Mouse (Mus musculus) bone marrow macrophage, adult 2 months (primary cell): ENCODE measurements around the gene Pdp2. TPM values are rescaled to one million over a fixed set of nuclear protein-coding genes. Genes with fewer than 3 reads are reported as not detected.

ENCODE experiments used
- H3K27ac ChIP-seq: 2 replicates; pipeline ENCODE4 v1.5.1; 2012; ENCODE audit warnings: low read depth, low read length; ENCODE audit not compliant: insufficient read depth
- H3K4me1 ChIP-seq: 2 replicates; pipeline ENCODE4 v1.6.1; 2012; ENCODE audit warnings: low read length; ENCODE audit not compliant: control insufficient read depth, insufficient read depth
- H3K4me3 ChIP-seq: 2 replicates; pipeline ENCODE4 v1.5.1; 2012; ENCODE audit warnings: mild to moderate bottlenecking, low read length, moderate library complexity; ENCODE audit not compliant: insufficient read depth
- CTCF ChIP-seq: IDR thresholded peaks from 2 replicates; pipeline ENCODE4 v1.5.1; 2012; ENCODE audit warnings: low read depth, mild to moderate bottlenecking, low read length, moderate library complexity
- POLR2A ChIP-seq: IDR thresholded peaks from 2 replicates; pipeline ENCODE4 v1.6.1; 2012; ENCODE audit warnings: mild to moderate bottlenecking, low read depth, low read length, borderline replicate concordance
- polyA plus RNA-seq: library from polyadenylated mRNA; stranded (reverse); fragments of >200 nt; gene quantifications from 2 replicates; pipeline ENCODE4 v1.2.4, GENCODE M21; 2012; ENCODE audit not compliant: missing spikeins, insufficient read depth, insufficient read length

Pdp2 gene
- 8.0 and 9.1 TPM in 2 replicates for polyA plus RNA-seq

DNA sequence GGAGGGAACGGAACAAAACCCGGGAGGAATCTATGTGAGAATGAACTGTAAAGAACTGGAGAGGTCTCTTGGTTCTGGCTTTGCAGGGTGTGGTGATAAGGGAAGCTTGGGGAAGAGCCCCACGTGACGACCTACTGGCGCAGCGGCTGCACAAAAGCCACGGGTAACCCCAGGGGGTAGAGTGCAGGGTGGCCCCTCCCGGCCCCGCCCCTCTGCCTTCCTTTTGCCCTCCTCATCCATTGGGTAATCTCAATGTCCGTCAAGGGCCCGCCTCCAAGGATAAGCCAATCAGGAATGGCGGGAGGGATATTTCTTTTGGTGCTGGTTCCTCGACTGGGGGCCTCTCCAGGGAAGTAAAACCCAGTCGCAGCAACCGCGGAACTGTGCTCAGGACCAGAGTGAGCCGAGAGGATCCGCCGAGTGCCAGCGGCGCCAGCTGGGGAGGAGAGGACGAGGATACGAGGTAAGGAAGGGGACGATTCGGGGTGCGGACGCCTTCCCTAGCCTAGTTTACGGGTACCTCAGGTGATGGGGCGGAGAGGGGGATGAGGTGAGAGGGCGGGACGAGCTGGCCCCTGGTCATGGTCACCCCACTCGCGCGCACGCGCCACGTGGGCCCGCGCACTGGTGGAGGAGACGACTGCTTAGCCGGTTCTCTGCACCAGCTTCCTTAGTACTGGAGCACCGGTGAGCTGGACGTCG is at the start of gene Pdp2:
Pdp2 (plus strand) TSS at position 319 of the 702 bp plus-strand sequence.
- TF ChIP-seq POLR2A, result no peak; the same call in 1 of the 2 replicates
- H3K27ac ChIP-seq, result peak within 1 kb of the TSS; percentile 90
- peaks cover 17% of the 10 kb centered on the region for H3K4me1 ChIP-seq
- peak within 1 kb of the TSS; percentile 95 for H3K4me3 ChIP-seq

DNA sequence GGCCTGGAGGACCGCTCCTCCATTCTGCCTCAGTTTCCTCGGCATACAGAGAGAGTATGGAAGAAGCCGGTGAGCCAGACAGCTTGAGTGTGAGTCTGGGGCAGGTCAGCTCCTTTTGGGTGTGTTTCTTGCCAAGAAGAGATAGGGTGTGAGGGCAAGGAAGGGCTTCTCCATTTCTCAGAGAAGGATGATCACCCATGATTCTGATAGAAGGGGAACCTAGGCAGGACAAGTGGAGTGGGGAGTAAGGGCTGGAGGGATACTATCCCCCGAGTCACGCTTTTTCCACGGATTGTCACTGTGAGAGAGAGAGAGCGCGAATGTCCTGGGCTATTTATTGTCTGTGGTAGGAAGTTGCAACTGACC is 49.8 kb upstream of the Pdp2 start:
- Histone ChIP-seq H3K4me3 (peak overlapping the region; percentile 54), H3K27ac (no peak overlapping the region), H3K4me1 (no peaks in the 10 kb centered on the region)
- TF ChIP-seq CTCF, result no peak
- no peak for TF ChIP-seq POLR2A

DNA sequence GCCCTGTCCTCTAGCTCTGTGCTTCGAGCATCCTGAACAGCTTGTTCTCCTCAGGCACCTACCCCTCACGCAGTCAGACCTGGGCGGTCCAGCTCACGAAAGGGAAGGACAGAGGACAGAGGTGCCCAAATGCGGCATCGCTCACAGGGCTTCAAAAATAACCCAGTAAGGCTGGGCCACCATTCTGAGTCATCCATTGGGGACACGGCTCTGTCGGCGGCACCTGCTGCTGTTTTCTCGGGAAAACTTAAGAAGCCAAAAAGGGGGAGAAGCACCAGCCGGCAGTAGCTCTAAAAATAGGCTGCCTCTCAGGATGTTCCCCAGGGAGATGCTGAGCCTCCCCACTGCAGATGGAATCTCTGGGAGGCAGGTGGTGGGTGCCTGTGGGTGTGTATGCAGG is 49.1 kb upstream of the Pdp2 start:
- Histone ChIP-seq H3K27ac (no peak overlapping the region), H3K4me1 (no peaks in the 10 kb centered on the region), H3K4me3 (no peak overlapping the region)
- TF ChIP-seq CTCF, result no peak
- no peak for TF ChIP-seq POLR2A

DNA sequence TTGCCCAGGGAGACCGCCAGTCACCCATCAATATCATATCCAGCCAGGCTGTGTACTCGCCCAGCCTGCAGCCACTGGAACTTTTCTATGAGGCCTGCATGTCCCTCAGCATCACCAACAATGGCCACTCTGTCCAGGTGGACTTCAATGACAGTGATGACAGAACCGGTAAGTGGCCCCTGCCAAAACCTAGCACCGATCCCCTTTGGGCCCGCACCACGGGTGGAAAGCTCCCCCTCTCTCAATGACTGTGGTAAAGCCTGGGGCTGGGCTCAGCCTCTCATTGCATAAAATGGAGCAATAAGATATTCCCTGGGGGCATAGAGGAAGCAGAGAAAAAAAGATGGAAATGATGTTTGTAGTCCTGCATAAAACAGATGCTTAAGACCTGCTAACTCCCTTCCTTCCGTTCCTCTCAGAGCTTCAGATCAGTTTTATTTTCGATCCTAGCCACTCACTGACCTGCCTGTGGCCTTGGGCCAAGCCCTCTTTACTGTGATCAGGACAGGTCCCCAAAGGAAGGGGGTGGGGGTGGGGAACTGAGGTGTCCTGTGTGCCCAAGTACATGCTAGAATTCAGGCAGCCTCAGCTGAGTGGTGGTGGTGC is 47.7 kb upstream of the Pdp2 start:
- no peak for TF ChIP-seq CTCF
- no peak overlapping the region for H3K4me3 ChIP-seq
- H3K4me1 ChIP-seq, result no peaks in the 10 kb centered on the region
- no peak overlapping the region for H3K27ac ChIP-seq

DNA sequence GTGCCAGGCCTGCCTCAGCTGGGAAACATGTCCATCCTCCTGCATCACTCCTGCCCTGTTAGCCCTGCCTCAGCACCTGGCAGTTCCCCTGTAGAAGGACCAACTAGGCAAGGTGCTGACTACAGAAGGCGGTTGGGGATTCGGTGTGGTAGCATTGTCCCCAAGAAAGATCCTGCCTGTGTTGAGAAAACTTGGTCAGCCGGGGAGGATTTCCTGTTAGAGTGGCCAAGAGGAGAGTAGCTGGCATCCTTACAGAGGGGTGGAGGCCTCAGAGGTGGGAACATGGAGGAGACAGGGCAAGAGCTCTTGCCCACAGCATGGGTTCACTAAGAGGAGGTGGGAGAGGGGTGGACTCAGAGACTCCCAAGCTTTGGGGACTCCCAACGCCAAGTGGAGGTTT is 36.1 kb upstream of the Pdp2 start:
- no peak overlapping the region for H3K4me3 ChIP-seq
- H3K4me1 ChIP-seq, result no peaks in the 10 kb centered on the region
- H3K27ac ChIP-seq, result no peak overlapping the region
- TF ChIP-seq CTCF (no peak), POLR2A (no peak)

DNA sequence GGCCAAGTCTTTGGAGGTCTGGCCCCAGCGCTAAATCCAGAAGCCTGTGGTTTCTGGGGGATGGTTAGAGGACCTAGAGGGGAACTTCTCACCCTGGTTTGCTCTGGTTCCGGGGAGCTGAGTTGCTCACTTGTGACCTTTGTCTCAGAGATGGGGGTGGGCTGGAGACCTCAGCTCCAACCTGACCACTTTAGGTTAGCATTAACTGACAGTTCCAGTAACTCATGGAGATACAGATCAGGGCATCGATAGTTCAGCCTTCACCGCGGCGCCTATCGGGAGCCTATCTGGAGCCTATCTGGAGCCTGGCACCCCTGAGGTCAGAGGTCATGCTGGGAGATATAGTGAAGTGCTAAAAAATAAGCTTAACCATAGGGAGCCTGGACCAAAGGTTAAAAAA is 34.0 kb upstream of the Pdp2 start:
- H3K4me1 ChIP-seq, result no peaks in the 10 kb centered on the region

DNA sequence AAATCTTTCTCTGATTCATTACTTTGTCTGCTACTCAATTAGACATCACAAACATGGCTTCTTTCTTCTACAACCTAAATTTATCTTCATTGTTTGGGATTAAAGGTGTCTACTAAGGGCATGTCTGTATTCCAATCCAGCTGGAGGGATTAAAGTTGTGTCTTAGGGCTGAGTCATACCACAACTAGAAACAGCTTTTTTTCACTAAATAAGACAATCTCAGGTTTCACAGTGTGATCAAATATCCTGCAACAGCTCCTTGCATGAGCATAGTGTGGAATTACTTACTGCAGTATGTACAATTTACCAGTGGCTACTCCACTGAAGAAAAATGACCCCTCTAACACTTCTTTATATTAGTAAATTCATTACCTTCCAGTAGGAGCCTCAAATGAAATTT is 30.5 kb upstream of the Pdp2 start:
- no peak overlapping the region for H3K27ac ChIP-seq
- TF ChIP-seq CTCF, result no peak
- TF ChIP-seq POLR2A, result no peak
- peaks cover 2% of the 10 kb centered on the region; the same call in 1 of the 2 replicates for H3K4me1 ChIP-seq
- H3K4me3 ChIP-seq, result no peak overlapping the region

More for the DNA sequence above, 34.0 kb upstream of the Pdp2 start:
- TF ChIP-seq CTCF (no peak), POLR2A (no peak)
- Histone ChIP-seq H3K4me3 (no peak overlapping the region), H3K27ac (no peak overlapping the region)

DNA sequence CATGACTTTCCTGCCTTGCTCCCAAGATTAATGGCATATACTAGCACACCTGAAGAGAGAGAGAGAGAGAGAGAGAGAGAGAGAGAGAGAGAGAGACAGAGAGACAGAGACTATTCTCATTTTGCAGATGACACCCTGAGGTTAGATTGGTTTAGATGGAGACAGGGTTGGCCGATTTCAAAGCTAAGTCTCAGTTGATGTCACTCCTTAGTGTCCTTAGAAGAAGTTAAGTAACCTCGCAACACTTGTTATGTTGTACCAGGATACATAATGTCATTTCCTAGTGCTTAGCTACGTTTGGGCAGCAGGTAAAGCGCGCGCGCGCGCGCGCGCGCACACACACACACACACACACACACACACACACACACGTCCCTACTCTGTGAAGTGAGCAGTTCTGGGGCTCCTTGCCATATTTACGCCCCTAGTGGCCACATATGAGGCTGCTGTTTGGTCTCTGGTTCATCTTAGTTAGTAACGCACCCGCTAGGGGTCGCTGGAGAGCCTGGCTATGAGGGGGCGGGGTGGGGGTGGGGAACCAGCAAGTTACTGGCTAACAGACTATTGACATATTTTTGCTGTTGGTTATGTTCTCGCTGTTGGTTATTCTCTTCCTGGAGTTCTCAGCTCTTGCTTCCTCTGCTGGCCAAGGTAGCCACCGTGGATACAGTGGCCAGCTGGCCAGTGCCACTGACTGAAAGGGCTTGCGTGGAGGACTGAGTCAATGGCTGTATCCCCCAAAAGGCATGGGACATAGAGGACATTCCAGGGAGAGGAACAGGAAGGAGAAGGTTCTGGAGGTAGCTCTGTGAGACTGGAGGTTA is 26.4 kb upstream of the Pdp2 start:
- Histone ChIP-seq H3K4me3 (no peak overlapping the region), H3K27ac (no peak overlapping the region), H3K4me1 (peaks cover 2% of the 10 kb centered on the region; the same call in 1 of the 2 replicates)
- TF ChIP-seq POLR2A (no peak), CTCF (peak; percentile 99)

DNA sequence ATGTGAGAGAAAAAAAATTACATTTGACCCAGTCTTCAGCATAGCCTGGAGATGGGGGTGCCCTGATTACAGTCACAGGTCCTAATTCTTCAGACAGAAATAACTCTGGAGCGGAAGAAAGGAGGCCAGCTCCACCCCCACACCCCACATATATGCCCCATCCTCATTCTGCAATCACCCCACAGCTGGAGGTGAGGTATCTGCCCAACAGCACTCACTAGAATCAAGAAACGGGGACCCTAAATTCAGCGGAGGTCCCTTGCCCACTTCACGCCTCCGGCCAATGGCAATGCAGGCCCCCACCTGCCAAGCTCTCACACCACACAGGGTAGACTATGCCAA is 25.8 kb upstream of the Pdp2 start:
- Histone ChIP-seq H3K4me1 (peaks cover 2% of the 10 kb centered on the region; the same call in 1 of the 2 replicates), H3K4me3 (no peak overlapping the region), H3K27ac (no peak overlapping the region)
- no peak for TF ChIP-seq CTCF
- no peak for TF ChIP-seq POLR2A

DNA sequence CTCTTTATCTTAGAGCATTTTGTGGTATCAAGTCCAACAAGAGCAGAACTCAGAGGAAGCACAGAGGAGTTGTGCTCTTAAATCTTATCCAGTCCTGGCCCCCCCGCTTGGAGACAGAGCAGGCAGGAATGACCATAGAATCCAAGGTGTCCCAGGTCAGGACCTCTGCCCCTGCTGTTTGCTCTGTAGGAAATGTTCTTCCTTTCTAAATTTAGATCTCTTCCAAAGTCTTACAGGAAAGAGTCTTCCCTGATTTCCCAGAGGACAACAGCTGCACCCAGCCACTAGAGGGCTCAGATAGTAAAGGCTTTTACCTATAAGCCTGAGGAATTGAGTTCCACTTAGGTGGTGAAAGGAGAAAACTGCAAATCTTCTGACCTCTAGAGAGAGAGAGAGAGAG is 21.7 kb upstream of the Pdp2 start:
- no peak overlapping the region for H3K27ac ChIP-seq
- peaks cover 5% of the 10 kb centered on the region; the same call in 1 of the 2 replicates for H3K4me1 ChIP-seq
- no peak overlapping the region for H3K4me3 ChIP-seq
- TF ChIP-seq CTCF, result no peak
- no peak for TF ChIP-seq POLR2A
